Mouse (Mus musculus) lung, embryonic 16.5 days (tissue): Measurements from ENCODE around the gene Olfr734. TPM values are rescaled to one million over a fixed set of nuclear protein-coding genes. Genes with fewer than 3 reads are reported as not detected.

ENCODE experiments used
- polyA plus RNA-seq: library from polyadenylated mRNA; unstranded; fragments of >200 nt; fragmentation: Nextera tagmentation; extraction: Ambion mirVana; gene quantifications from 2 replicates; pipeline ENCODE4 v1.2.1, GENCODE M21; 2015

Olfr734 gene
- polyA plus RNA-seq, 1 experiment from 2014 or later, result not detected

Other genes with a start within 250 kb of the Olfr734 start
- not detected in 2 replicates for gene Olfr726, start 235.8 kb downstream of the Olfr734 start, polyA plus RNA-seq
- gene Olfr727, start 203.6 kb downstream of the Olfr734 start, polyA plus RNA-seq, result not detected in 2 replicates
- not detected in 2 replicates for gene Olfr728, start 184.1 kb downstream of the Olfr734 start, polyA plus RNA-seq
- gene Olfr729, start 173.9 kb downstream of the Olfr734 start, polyA plus RNA-seq, result not detected in 2 replicates
- gene Olfr730, start 138.6 kb downstream of the Olfr734 start, polyA plus RNA-seq, result not detected in 2 replicates
- gene Olfr731, start 84.9 kb downstream of the Olfr734 start, polyA plus RNA-seq, result not detected in 2 replicates
- not detected in 2 replicates for gene Olfr732, start 42.6 kb downstream of the Olfr734 start, polyA plus RNA-seq
- gene Olfr733, start 25.2 kb downstream of the Olfr734 start, polyA plus RNA-seq, result not detected in 2 replicates
- gene Olfr735, start 22.1 kb upstream of the Olfr734 start, polyA plus RNA-seq, result not detected in 2 replicates
- not detected in 2 replicates for gene Tlr11, start 31.2 kb upstream of the Olfr734 start, polyA plus RNA-seq
- not detected in 2 replicates for gene Olfr736, start 54.4 kb upstream of the Olfr734 start, polyA plus RNA-seq
- gene Olfr738, start 80.8 kb upstream of the Olfr734 start, polyA plus RNA-seq, result not detected in 2 replicates
- not detected in 2 replicates for gene Olfr739, start 91.9 kb upstream of the Olfr734 start, polyA plus RNA-seq
- not detected in 2 replicates for gene Olfr740, start 118.8 kb upstream of the Olfr734 start, polyA plus RNA-seq
- gene Olfr741, start 146.0 kb upstream of the Olfr734 start, polyA plus RNA-seq, result not detected in 2 replicates
- not detected in 2 replicates for gene Olfr742, start 176.8 kb upstream of the Olfr734 start, polyA plus RNA-seq
- gene Olfr743, start 195.1 kb upstream of the Olfr734 start, polyA plus RNA-seq, result not detected in 2 replicates